Mouse (Mus musculus) stomach, embryonic 14.5 days (tissue): Measurements from ENCODE around the gene Prx. TPM values are rescaled to one million over a fixed set of nuclear protein-coding genes. Genes with fewer than 3 reads are reported as not detected.

ENCODE experiments used
- ATAC-seq: fragments of 200-750 bp; cut with Nextera tagmentation; 2 replicates; pipeline ENCODE4 v1.8.0; 2017; ENCODE audit warnings: low read depth, moderate TSS enrichment; ENCODE audit not compliant: insufficient number of reproducible peaks, insufficient read depth, low FRiP score
- H3K27ac ChIP-seq: fragments of 300-500 bp; sonication (generic); 2 replicates; pipeline ENCODE4 v1.5.1; 2014; ENCODE audit warnings: mild to moderate bottlenecking, low read length, moderate library complexity, mixed read lengths
- H3K27me3 ChIP-seq: fragments of 300-500 bp; sonication (generic); 2 replicates; pipeline ENCODE4 v1.6.1; 2014; ENCODE audit warnings: low read length, control low read depth, mixed read lengths; ENCODE audit not compliant: control insufficient read depth, insufficient read depth
- H3K36me3 ChIP-seq: fragments of 300-500 bp; sonication (generic); 2 replicates; pipeline ENCODE4 v1.6.1; 2014; ENCODE audit warnings: mild to moderate bottlenecking, control low read depth, low read length, moderate library complexity, mixed read lengths; ENCODE audit not compliant: control insufficient read depth, insufficient read depth
- H3K4me1 ChIP-seq: fragments of 300-500 bp; sonication (generic); 2 replicates; pipeline ENCODE4 v1.6.1; 2014; ENCODE audit warnings: low read length, control low read depth, mixed read lengths; ENCODE audit not compliant: control insufficient read depth, insufficient read depth
- H3K4me2 ChIP-seq: fragments of 300-500 bp; sonication (generic); replicated peaks from 2 replicates; pipeline ENCODE4 v1.6.1; 2014; ENCODE audit warnings: low read depth, low read length, control low read depth
- H3K4me3 ChIP-seq: fragments of 300-500 bp; sonication (generic); 2 replicates; pipeline ENCODE4 v1.5.1; 2014; ENCODE audit warnings: low read depth, low read length, control low read depth
- H3K9ac ChIP-seq: fragments of 300-500 bp; sonication (generic); replicated peaks from 2 replicates; pipeline ENCODE4 v1.6.1; 2014; ENCODE audit warnings: low read depth, mild to moderate bottlenecking, control low read depth, low read length, moderate library complexity, mixed read lengths
- H3K9me3 ChIP-seq: fragments of 300-500 bp; sonication (generic); 2 replicates; pipeline ENCODE4 v1.6.1; 2016; ENCODE audit warnings: low read depth, low read length, control low read depth; ENCODE audit not compliant: control insufficient read depth
- WGBS: fragments of 180-500 bp; shearing (Covaris S2); extraction: QIAGEN DNeasy Blood & Tissue Kit; methylation state at CpG from one replicate; pipeline ENCODE4 v1.1.7; 2014; 5-methylcytosine and 5-hydroxymethylcytosine counted together
- polyA plus RNA-seq: library from polyadenylated mRNA; unstranded; fragments of >200 nt; fragmentation: Nextera tagmentation; extraction: Ambion mirVana; gene quantifications from 2 replicates; pipeline ENCODE4 v1.2.1, GENCODE M21; 2014

The Prx gene
- polyA plus RNA-seq, 1 experiment from 2014 or later = 1.4 TPM

DNA sequence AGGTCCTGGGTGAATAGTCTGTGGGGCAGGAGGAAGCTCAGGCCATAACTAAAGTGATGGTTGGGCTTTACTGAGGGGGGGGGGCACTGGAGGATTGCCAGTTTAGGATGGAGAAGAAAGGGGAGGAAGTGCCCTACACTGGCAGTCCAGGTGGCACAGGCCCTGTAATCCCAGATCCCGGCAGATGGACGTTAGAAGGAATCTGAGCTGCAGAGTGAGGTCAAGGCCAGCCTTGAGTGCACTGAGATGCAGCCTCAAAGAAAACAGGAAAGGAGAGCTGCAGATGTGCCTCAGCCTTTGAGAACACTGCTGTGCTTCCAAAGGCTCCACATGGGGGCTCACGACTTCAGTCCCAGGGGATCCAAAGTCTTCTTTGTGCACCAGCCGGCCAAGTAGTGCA lies 31.5 kb upstream of the Prx start:
- Histone ChIP-seq H3K4me1 (0 out of 2 replicates have a peak, but pooled peaks cover 2% of the 10 kb centered on the region), H3K4me2 (no peak overlapping the region), H3K36me3 (no peaks in the 10 kb centered on the region; the same call in 1 of the 2 replicates), H3K27me3 (no peaks in the 10 kb centered on the region), H3K9me3 (no peaks in the 10 kb centered on the region), H3K4me3 (no peak overlapping the region), H3K27ac (no peak overlapping the region), H3K9ac (no peak overlapping the region)
- WGBS = 22% methylated on average over 4 of the region's 4 CpGs
- no peak for ATAC-seq

DNA sequence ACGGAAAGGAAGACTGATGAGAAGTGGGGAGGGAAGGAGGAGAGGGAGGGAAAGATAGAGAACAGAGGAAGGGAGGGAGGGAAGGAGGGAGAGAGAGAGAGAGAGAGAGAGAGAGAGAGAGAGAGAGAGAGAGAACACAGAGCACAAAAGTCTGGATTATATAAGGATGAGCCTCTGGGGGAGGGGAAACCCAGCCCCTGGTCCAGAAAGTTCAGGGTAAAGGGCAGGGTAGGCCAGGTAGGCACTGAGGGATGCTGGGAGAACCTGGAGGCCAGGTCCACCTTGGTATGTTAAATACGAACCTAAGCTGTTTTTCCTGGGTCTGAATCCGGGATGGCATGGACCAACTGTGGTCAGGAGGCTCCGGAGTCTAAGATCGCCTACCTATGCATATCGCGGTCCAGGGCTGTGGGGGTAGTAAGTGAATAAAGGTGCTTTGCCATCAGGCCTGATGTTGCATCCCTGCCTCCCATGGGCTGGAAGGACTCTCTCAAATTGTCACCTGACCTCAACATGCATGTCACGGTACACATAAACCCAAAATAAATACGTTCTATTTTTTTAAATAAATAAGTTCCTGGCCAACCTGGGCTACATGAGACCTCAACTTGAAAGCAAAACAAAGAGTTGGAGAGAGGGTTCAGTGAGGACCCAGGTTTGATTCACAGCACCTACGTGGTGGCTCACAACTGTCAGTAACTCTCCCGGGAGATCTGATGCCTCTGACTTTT lies 27.6 kb upstream of the Prx start:
- Histone ChIP-seq H3K36me3 (peaks cover 6% of the 10 kb centered on the region; the same call in 1 of the 2 replicates), H3K27me3 (no peaks in the 10 kb centered on the region), H3K4me3 (no peak overlapping the region), H3K4me1 (0 out of 2 replicates have a peak, but pooled peaks cover 3% of the 10 kb centered on the region), H3K27ac (no peak overlapping the region), H3K9me3 (no peaks in the 10 kb centered on the region), H3K9ac (no peak overlapping the region), H3K4me2 (no peak overlapping the region)
- WGBS = 87% methylated on average over 11 of the region's 11 CpGs
- no peak for ATAC-seq

DNA sequence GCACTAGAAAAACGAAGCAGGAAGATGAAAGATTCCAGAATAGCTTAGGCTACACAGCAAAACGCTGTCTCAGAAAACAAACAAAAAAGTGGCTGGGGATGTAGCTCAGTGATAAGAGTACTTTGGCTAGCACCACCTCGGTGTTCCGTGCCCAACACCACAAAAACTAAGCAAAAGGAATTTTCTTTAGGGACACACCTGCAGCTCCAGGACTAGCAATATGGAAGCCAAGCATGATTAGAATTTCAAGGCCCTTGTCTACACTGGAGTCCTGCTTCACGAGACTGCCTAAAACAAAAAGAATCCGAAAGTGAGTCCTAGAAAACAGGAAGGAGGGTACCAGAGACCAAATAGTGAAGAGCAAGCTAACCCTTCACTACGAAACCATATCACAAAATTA lies 26.5 kb upstream of the Prx start:
- H3K4me2 ChIP-seq = peak overlapping the region; percentile 53
- H3K36me3 ChIP-seq = peaks cover 12% of the 10 kb centered on the region; the same call in 1 of the 2 replicates
- peak overlapping the region; percentile 82 for H3K4me3 ChIP-seq
- H3K9ac ChIP-seq = 0 out of 2 replicates have a peak overlapping the region, but pooled peaks have one; percentile 10
- no peaks in the 10 kb centered on the region for H3K9me3 ChIP-seq
- 19% methylated on average over 7 of the region's 7 CpGs for WGBS
- H3K27me3 ChIP-seq = no peaks in the 10 kb centered on the region
- H3K27ac ChIP-seq = peak overlapping the region; percentile 95
- 0 out of 2 replicates have a peak, but pooled peaks cover 3% of the 10 kb centered on the region for H3K4me1 ChIP-seq
- ATAC-seq = no peak

DNA sequence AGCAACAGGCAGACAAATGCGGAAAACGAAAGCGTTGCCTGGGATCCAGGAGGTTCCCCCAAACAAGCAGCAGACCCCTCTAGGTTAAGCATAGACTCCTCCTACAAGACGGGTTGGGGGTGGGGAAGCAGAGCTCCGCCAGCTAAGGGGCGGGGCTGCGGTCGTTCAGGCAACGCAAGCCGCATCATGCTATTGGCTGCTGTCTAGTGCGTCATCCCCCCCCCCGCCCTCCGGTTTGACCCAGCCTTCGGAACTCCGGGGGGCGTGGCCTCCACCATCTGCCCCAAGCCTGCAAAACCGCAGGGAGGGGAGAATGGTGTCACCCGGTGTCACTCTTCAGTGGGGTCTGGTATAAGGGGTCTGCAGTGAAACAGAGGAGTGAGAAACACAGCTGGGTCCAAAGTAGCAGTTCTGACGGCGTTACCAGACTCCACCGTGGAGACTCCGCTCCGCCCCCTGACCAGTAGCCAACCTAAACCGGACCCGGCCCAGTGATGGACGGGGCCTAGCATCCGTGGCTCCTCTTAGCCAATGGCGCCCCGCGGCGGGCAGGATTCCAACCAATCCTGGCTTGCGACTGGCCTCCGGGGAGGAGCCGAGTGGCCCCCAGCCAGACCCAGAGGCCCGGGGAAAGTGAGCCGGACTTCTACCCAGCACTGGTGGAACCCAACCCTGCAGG lies 25.8 kb upstream of the Prx start, which contains the start of gene Sertad3:
Sertad3 (plus strand) TSS at position 613 of the 679 bp plus-strand sequence.
- Histone ChIP-seq H3K36me3 (peaks cover 14% of the 10 kb centered on the region; the same call in 1 of the 2 replicates), H3K27me3 (no peaks in the 10 kb centered on the region), H3K4me2 (peak within 1 kb of the TSS; percentile 53), H3K27ac (peak within 1 kb of the TSS; percentile 95), H3K4me1 (0 out of 2 replicates have a peak, but pooled peaks cover 3% of the 10 kb centered on the region), H3K9me3 (no peaks in the 10 kb centered on the region), H3K9ac (peak within 1 kb of the TSS; percentile 41), H3K4me3 (peak within 1 kb of the TSS; percentile 82)
- WGBS = under 1% methylated on average over 36 of the region's 36 CpGs
- ATAC-seq = peak; percentile 90

DNA sequence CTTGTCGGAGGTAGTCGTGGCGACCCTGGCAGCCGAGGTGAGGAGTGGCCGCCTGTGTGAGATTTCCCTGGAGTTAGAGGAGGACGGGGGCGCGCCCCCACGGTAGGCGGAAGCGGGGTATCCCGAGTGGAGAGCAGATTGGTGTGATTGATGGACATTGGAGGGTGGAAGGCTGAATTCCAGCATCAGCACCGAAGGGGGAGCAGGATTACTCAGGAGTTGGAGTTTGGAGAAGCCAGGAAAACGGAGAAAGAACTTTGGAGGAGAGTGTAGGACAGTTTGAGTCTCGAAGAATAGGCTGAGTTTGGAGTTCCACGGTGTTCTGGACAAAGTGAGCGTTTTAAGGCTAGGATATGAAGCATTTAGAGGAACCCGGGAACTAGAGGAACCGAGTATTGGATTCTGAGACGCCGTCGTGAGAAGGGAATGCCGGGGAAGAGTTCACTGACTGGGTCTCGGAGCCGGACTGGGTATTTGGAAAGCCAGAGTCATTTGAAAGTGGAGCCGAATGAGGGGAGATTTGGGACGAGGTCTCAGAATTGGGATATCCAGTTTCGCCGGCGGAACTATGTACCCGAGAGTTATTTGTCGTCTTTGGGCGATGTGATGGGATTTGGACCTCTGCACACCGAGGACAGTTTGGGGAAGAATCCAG lies 25.2 kb upstream of the Prx start:
- Histone ChIP-seq H3K4me2 (peak overlapping the region; percentile 53), H3K4me1 (0 out of 2 replicates have a peak, but pooled peaks cover 3% of the 10 kb centered on the region), H3K27me3 (no peaks in the 10 kb centered on the region), H3K36me3 (peaks cover 14% of the 10 kb centered on the region; the same call in 1 of the 2 replicates), H3K4me3 (peak overlapping the region; percentile 82), H3K9me3 (no peaks in the 10 kb centered on the region), H3K9ac (peak overlapping the region; percentile 41), H3K27ac (peak overlapping the region; percentile 95)
- under 1% methylated on average over 34 of the region's 34 CpGs for WGBS
- no peak; the same call in 1 of the 2 replicates for ATAC-seq

DNA sequence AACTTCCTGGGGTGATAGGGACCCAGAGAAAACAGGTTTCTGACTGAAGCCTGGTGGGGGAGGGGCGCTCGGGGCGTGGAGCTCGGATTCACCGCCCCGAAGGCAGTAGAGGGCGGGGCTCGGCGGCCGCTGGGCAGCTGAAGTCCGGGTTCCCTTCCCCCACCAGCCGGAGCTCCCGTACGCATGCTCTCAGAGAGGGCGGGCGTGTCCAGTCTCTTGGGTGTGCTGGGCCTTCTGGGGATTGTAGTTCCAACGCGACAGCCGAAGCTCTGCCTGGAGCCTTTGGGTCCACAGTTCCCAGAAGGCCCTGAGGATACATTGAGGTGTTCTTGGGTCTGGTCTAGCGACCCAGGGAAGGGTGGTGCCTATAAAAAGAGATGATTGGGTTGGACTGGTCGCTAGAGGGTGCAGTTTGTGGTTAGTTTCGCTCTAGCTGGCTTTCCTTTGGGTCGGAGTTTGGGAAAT lies 24.6 kb upstream of the Prx start:
- H3K27ac ChIP-seq = peak overlapping the region; percentile 95
- no peaks in the 10 kb centered on the region for H3K9me3 ChIP-seq
- peak overlapping the region; percentile 41 for H3K9ac ChIP-seq
- ATAC-seq = peak; percentile 94
- peaks cover 14% of the 10 kb centered on the region; the same call in 1 of the 2 replicates for H3K36me3 ChIP-seq
- no peaks in the 10 kb centered on the region for H3K27me3 ChIP-seq
- peak overlapping the region; percentile 82 for H3K4me3 ChIP-seq
- under 1% methylated on average over 23 of the region's 23 CpGs for WGBS
- H3K4me2 ChIP-seq = peak overlapping the region; percentile 53
- 0 out of 2 replicates have a peak, but pooled peaks cover 3% of the 10 kb centered on the region for H3K4me1 ChIP-seq

DNA sequence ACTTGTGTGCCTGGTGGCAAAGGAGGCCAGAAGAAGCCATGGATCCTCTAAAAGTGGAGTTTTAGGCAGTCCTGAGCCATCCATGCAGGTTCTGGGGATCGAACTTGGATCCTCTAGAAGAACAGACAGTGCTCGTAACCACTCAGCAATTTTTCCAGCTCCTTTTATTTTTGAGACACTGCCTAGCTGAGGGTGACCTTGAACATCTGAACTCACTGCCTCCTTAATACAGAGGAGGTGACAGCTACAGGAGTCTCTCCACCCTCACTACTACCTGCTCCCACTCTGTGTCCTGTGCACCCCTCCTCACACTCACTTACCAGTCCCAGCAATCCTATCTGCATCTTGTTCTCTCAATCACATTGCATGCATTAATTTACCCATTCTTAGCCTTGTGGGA lies 23.5 kb upstream of the Prx start:
- H3K36me3 ChIP-seq = peaks cover 14% of the 10 kb centered on the region; the same call in 1 of the 2 replicates
- no peaks in the 10 kb centered on the region for H3K9me3 ChIP-seq
- peak overlapping the region; percentile 53; the same call in 1 of the 2 replicates for H3K4me2 ChIP-seq
- ATAC-seq = no peak
- no peak overlapping the region for H3K27ac ChIP-seq
- H3K9ac ChIP-seq = no peak overlapping the region
- no peak overlapping the region for H3K4me3 ChIP-seq
- H3K4me1 ChIP-seq = 0 out of 2 replicates have a peak, but pooled peaks cover 3% of the 10 kb centered on the region
- 93% methylated on average over 2 of the region's 2 CpGs for WGBS
- H3K27me3 ChIP-seq = no peaks in the 10 kb centered on the region
